In genomic region chr11:69877878-69878277, GRCm38 (mm10) we compare ENCODE assay signal across 7 mouse cellular contexts. TPM values are rescaled to one million over a fixed set of nuclear protein-coding genes. Genes with fewer than 3 reads are reported as not detected.
DNase-seq lines count a peak whose midpoint lies in the region; ATAC-seq lines count a peak whose summit lies in the region.

Gene Tmem95, minus strand, starts transcription at chr11:69878018.

- no peaks in the 10 kb centered on the region for H3K27me3 ChIP-seq in lung, embryonic 16.5 days (ENCODE audit: control insufficient read depth, insufficient read depth, low read depth, low read length)
- H3K27me3 ChIP-seq in forebrain, embryonic 15.5 days = peaks cover 19% of the 10 kb centered on the region
- no peaks in the 10 kb centered on the region for H3K27me3 ChIP-seq in limb, embryonic 12.5 days
- H3K27me3 ChIP-seq in stomach, embryonic 15.5 days (replicated peaks) = no peaks in the 10 kb centered on the region

- H3K4me1 ChIP-seq in lung, embryonic 16.5 days (replicated peaks; ENCODE audit: control insufficient read depth, insufficient read depth, low read length) = peaks cover 49% of the 10 kb centered on the region
- H3K4me1 ChIP-seq in forebrain, embryonic 15.5 days = peaks cover 17% of the 10 kb centered on the region
- H3K4me1 ChIP-seq in limb, embryonic 12.5 days (replicated peaks) = peaks cover 43% of the 10 kb centered on the region
- peaks cover 47% of the 10 kb centered on the region for H3K4me1 ChIP-seq in stomach, embryonic 15.5 days

- ATAC-seq in lung, embryonic 16.5 days (ENCODE audit: low read depth) = no peak
- no peak for ATAC-seq in forebrain, embryonic 15.5 days (replicated peaks)
- ATAC-seq in limb, embryonic 12.5 days (ENCODE audit: insufficient number of reproducible peaks, insufficient read depth, low FRiP score, low TSS enrichment, low read depth) = no peak
- ATAC-seq in stomach, embryonic 15.5 days (ENCODE audit: insufficient read depth, low FRiP score, low read depth) = no peak
- no peak for ATAC-seq in megakaryocyte progenitor cell, adult 5-6 weeks (replicated peaks; ENCODE audit: poor library complexity)

- no peaks in the 10 kb centered on the region for H3K9me3 ChIP-seq in lung, embryonic 16.5 days (ENCODE audit: control insufficient read depth, low read length)
- H3K9me3 ChIP-seq in forebrain, embryonic 15.5 days = no peaks in the 10 kb centered on the region
- H3K9me3 ChIP-seq in limb, embryonic 12.5 days = no peaks in the 10 kb centered on the region
- no peaks in the 10 kb centered on the region for H3K9me3 ChIP-seq in stomach, embryonic 15.5 days

- H3K27ac ChIP-seq in lung, embryonic 16.5 days (ENCODE audit: low read length) = no peak within 1 kb of the TSS; the same call in 1 of the 2 replicates
- no peak within 1 kb of the TSS for H3K27ac ChIP-seq in forebrain, embryonic 15.5 days (replicated peaks)
- peak within 1 kb of the TSS; percentile 31; the same call in 1 of the 2 replicates for H3K27ac ChIP-seq in limb, embryonic 12.5 days
- peak within 1 kb of the TSS; percentile 72 for H3K27ac ChIP-seq in stomach, embryonic 15.5 days

- no peaks in the 10 kb centered on the region for H3K36me3 ChIP-seq in lung, embryonic 16.5 days (ENCODE audit: control insufficient read depth, insufficient read depth, low read length)
- no peaks in the 10 kb centered on the region for H3K36me3 ChIP-seq in forebrain, embryonic 15.5 days
- no peaks in the 10 kb centered on the region for H3K36me3 ChIP-seq in limb, embryonic 12.5 days
- H3K36me3 ChIP-seq in stomach, embryonic 15.5 days = no peaks in the 10 kb centered on the region

- 81% methylated on average over 11 of the region's 11 CpGs for WGBS in lung, embryonic 16.5 days
- WGBS in forebrain, embryonic 15.5 days = 87% methylated on average over 11 of the region's 11 CpGs
- 89% methylated on average over 11 of the region's 11 CpGs for WGBS in limb, embryonic 12.5 days
- 82% methylated on average over 11 of the region's 11 CpGs for WGBS in stomach, embryonic 15.5 days

- H3K4me2 ChIP-seq in lung, embryonic 16.5 days (ENCODE audit: low read depth, low read length) = peak within 1 kb of the TSS; percentile 87
- H3K4me2 ChIP-seq in forebrain, embryonic 15.5 days (replicated peaks) = peak within 1 kb of the TSS; percentile 31
- H3K4me2 ChIP-seq in limb, embryonic 12.5 days = peak within 1 kb of the TSS; percentile 47
- peak within 1 kb of the TSS; percentile 90 for H3K4me2 ChIP-seq in stomach, embryonic 15.5 days

- H3K4me3 ChIP-seq in lung, embryonic 16.5 days (ENCODE audit: low read length) = no peak within 1 kb of the TSS; the same call in 1 of the 2 replicates
- 0 out of 2 replicates have a peak within 1 kb of the TSS, but pooled peaks have one; percentile 2 for H3K4me3 ChIP-seq in forebrain, embryonic 15.5 days
- peak within 1 kb of the TSS; percentile 11; the same call in 1 of the 2 replicates for H3K4me3 ChIP-seq in limb, embryonic 12.5 days (replicated peaks)
- peak within 1 kb of the TSS; percentile 3; the same call in 1 of the 2 replicates for H3K4me3 ChIP-seq in stomach, embryonic 15.5 days (replicated peaks)

- H3K9ac ChIP-seq in lung, embryonic 16.5 days (ENCODE audit: low read length) = peak within 1 kb of the TSS; percentile 49; the same call in 1 of the 2 replicates
- H3K9ac ChIP-seq in forebrain, embryonic 15.5 days (replicated peaks) = no peak within 1 kb of the TSS
- H3K9ac ChIP-seq in limb, embryonic 12.5 days (replicated peaks) = no peak within 1 kb of the TSS
- no peak within 1 kb of the TSS for H3K9ac ChIP-seq in stomach, embryonic 15.5 days

- no peak for DNase-seq in lung, postnatal 10 days
- no peak for DNase-seq in layer of hippocampus, postnatal 14 days (ENCODE audit: low spot score in 2 of 2)

RNA-seq across cellular contexts. Expression of gene Tmem95, which starts in this region (rescaled TPM):
- not detected in 2 replicates for polyA plus RNA-seq in lung, embryonic 16.5 days (2015; fragmentation: Nextera tagmentation; extraction: Ambion mirVana)
- not detected in 2 replicates for polyA plus RNA-seq in forebrain, embryonic 15.5 days (2015; fragmentation: Nextera tagmentation; extraction: Ambion mirVana)
- polyA plus RNA-seq in limb, embryonic 12.5 days (2016; fragmentation: Nextera tagmentation; extraction: Ambion mirVana) = not detected in 2 replicates
- not detected in 2 replicates for polyA plus RNA-seq in stomach, embryonic 15.5 days (2015; fragmentation: Nextera tagmentation; extraction: Ambion mirVana)
- not detected for total RNA-seq in layer of hippocampus, postnatal 14 days (2021)
- not detected in 2 replicates for total RNA-seq in megakaryocyte progenitor cell, adult 5-6 weeks (2015)
- not detected in 2 replicates for total RNA-seq in megakaryocyte progenitor cell, adult 5-6 weeks (2017)

Comparison
In these comparisons a context has a peak if more than half of its experiments do, and no peak if none do; other contexts are left out.
1. H3K27ac ChIP-seq: peak in limb, embryonic 12.5 days (single experiment) and stomach, embryonic 15.5 days (single experiment); none in lung, embryonic 16.5 days (single experiment) and forebrain, embryonic 15.5 days (single experiment).
2. H3K4me2 ChIP-seq: peak in every context shown above with its lines; median percentile 90 in stomach, embryonic 15.5 days; 87 in lung, embryonic 16.5 days; 47 in limb, embryonic 12.5 days; 31 in forebrain, embryonic 15.5 days.